Mouse (Mus musculus) adrenal gland, postnatal 4 days (tissue): Measurements from ENCODE around the gene Tnfrsf22. TPM values are rescaled to one million over a fixed set of nuclear protein-coding genes. Genes with fewer than 3 reads are reported as not detected.

Experiments
- DNase-seq, 2 experiments: peaks; one replicate each; pipeline ENCODE4 v3.0.0; 2021 to 2022; ENCODE audit warnings: low spot score in 2 of 2, mixed read lengths in 2 of 2
- total RNA-seq, 2 experiments: library from RNA; stranded (reverse); gene quantifications; 2 replicates each; pipeline ENCODE4 v1.2.3; 2021

Gene Tnfrsf22
- total RNA-seq, 2 experiments from 2014 or later = 8.3 to 9.5 TPM

GRCm38 (mm10) chr7:143636674-143637073, 12.8 kb downstream of the Tnfrsf22 start:
- DNase-seq = no peak

- no peak for DNase-seq
Observed at GRCm38 (mm10) chr7:143631503-143631902, 18.0 kb downstream of the Tnfrsf22 start.

- no peak for DNase-seq
Observed at GRCm38 (mm10) chr7:143629501-143629900, 20.0 kb downstream of the Tnfrsf22 start.

GRCm38 (mm10) chr7:143628540-143628939, 20.9 kb downstream of the Tnfrsf22 start, which contains the start of gene Tnfrsf26:
Tnfrsf26 (minus strand) TSS chr7:143628722.
- DNase-seq = no peak

- DNase-seq = no peak
Observed at GRCm38 (mm10) chr7:143627555-143628286, 21.7 kb downstream of the Tnfrsf22 start.

GRCm38 (mm10) chr7:143626178-143626577, 23.3 kb downstream of the Tnfrsf22 start:
- no peak for DNase-seq

GRCm38 (mm10) chr7:143625151-143625550, 24.3 kb downstream of the Tnfrsf22 start:
- DNase-seq = no peak

- no peak for DNase-seq
Observed at GRCm38 (mm10) chr7:143624561-143624960, 24.9 kb downstream of the Tnfrsf22 start.

GRCm38 (mm10) chr7:143620951-143621350, 28.5 kb downstream of the Tnfrsf22 start:
- DNase-seq = no peak

GRCm38 (mm10) chr7:143614404-143615135, 34.9 kb downstream of the Tnfrsf22 start:
- no peak for DNase-seq

GRCm38 (mm10) chr7:143612215-143612614, 37.2 kb downstream of the Tnfrsf22 start:
- no peak for DNase-seq

- DNase-seq = no peak
Observed at GRCm38 (mm10) chr7:143605321-143605720, 44.1 kb downstream of the Tnfrsf22 start.

GRCm38 (mm10) chr7:143604889-143605288, 44.6 kb downstream of the Tnfrsf22 start:
- DNase-seq = no peak

- DNase-seq = no peak
Observed at GRCm38 (mm10) chr7:143601705-143602104, 47.8 kb downstream of the Tnfrsf22 start.

- DNase-seq = no peak
Observed at GRCm38 (mm10) chr7:143600231-143600740, 49.2 kb downstream of the Tnfrsf22 start.

- DNase-seq = peak; percentile 72 to 88
Observed at GRCm38 (mm10) chr7:143599428-143600230, 49.8 kb downstream of the Tnfrsf22 start, which contains the start of gene Cars. Cars (minus strand) TSS chr7:143600090.

- no peak for DNase-seq
Observed at GRCm38 (mm10) chr7:143594865-143595264, 54.6 kb downstream of the Tnfrsf22 start.

- no peak for DNase-seq
Observed at GRCm38 (mm10) chr7:143592255-143592654, 57.2 kb downstream of the Tnfrsf22 start.

GRCm38 (mm10) chr7:143588006-143588405, 61.5 kb downstream of the Tnfrsf22 start:
- DNase-seq = no peak

- no peak for DNase-seq
Observed at GRCm38 (mm10) chr7:143587586-143587985, 61.9 kb downstream of the Tnfrsf22 start.
